Mouse (Mus musculus) E14TG2a.4 (cell line): ENCODE data around the gene Plekhj1.

Source experiments
- CTCF ChIP-seq: conservative IDR thresholded peaks from 2 replicates; pipeline ENCODE4 v1.5.1; 2014; ENCODE audit warnings: low read length
- POU5F1 ChIP-seq: IDR thresholded peaks from 2 replicates; pipeline ENCODE4 v1.6.1; 2014; ENCODE audit warnings: low read length, borderline replicate concordance

DNA sequence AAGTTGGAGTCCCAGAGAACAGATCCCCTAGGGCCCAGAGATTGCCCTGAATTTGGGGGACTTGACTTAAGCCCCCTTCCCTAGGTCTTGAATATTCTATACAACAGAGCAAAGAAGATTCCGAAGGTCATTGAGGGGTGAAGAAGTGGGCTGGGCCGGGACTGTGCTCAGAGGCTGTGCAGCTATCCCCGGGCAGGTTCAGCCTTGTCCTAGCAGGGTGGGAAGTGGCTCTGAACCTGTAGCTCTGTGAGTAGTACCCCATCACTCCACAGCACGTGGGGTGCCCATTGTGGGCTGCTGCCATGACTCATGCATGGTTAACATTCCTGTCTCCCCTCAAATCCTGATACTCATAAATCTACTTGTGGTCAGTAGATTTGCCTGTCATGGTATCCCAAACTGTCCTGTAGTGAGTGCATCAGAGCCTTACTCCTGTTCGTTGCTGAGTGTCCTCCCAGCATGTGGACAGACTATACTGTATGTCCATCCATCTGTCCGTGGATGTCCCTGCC, 22.0 kb downstream of the Plekhj1 start:
- TF ChIP-seq CTCF (no peak), POU5F1 (no peak)
